Mouse (Mus musculus) CD4-positive, CD25-positive, alpha-beta regulatory T cell (primary cell): ENCODE results near the gene Fxyd7. TPM values are rescaled to one million over a fixed set of nuclear protein-coding genes. Genes with fewer than 3 reads are reported as not detected.

Source experiments
- polyA plus RNA-seq: library from polyadenylated mRNA; unstranded; fragments of 100-300 nt; shearing (Covaris generic); gene quantifications from one replicate; pipeline ENCODE4 v1.2.1, GENCODE M21; 2017

Gene Fxyd7
- polyA plus RNA-seq, result 0.49 TPM

DNA sequence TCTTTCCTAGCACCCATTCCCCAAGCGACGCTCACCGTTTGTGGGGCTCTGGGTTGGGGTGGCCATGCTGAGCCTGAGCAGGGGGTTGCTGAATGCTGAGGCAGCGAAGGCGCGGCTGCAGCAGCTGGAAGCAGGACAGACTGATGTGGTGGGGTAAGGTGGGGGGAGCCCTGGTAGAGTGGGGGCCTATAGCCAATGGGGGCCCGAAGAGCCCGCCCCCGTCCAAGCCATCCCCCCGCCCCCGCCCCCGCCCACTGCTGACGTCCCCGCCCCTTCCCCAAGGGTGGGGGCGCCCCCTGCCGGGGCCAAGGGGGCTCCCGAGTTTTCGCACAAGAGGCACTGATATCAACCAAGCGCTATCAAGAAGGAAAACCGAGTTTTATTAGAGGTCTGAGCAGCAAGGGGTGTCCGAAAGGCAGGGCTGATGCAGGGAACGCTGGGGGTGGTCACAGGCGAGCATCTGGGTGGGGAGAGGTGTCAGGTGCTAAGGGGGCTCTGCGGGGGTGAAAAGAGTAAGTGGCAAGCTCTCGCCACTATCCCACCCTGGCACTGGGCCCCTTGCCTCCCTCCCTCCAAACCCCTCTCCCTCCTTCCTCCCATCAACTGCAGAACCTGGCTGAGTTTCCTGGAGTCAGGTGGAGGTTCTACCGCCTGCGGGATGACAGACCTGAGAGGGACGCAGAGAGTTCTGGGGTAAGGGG lies at the start of gene Fxyd7:
TSS of gene Fxyd7 (minus strand) at position 147 of the 701 bp plus-strand sequence.

DNA sequence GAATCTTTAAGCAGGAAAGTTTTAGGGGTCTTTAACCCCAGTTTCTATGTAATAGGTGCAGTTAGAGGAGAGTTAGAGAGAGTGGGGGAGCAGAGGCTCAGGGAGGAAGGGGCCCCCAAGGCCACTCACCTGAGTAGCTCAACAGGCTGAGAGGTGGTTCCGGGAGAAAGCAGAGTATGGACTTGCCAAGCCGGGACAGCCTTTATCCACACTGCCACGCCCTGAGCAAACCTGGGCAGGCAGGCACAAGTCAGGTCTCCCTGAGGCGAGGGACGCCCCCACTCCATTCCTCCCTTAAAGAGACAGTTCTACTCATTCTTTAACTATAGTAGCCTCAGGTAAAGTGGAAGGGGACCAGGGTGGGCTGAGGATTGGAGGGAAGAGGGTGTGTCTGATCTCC lies 25.2 kb upstream of the Fxyd7 start, which contains the start of gene Fxyd3:
TSS of gene Fxyd3 (minus strand) at position 213 of the 400 bp plus-strand sequence.

DNA sequence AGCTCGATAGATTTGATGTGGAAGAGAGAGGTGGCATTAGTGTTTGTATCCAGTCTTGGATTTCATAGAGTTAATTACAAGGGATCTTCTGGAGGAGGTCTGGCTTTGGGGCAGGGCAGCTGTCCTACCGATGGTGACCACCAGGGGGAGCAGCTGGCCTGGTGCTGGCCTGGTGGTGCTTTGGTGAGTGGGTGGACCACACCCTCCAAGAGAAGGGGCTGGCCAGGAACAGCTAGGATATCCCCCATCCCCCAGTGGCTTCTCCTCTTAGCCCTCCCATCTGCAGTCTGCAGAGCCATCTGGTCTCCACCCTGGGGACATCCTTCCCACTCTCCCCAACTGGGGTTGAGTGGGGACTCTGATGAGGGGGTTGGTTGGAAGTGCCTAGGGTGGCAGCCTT lies 7.8 kb upstream of the Fxyd7 start, which contains the start of gene Lgi4:
TSS of gene Lgi4 (plus strand) at position 235 of the 400 bp plus-strand sequence.

DNA sequence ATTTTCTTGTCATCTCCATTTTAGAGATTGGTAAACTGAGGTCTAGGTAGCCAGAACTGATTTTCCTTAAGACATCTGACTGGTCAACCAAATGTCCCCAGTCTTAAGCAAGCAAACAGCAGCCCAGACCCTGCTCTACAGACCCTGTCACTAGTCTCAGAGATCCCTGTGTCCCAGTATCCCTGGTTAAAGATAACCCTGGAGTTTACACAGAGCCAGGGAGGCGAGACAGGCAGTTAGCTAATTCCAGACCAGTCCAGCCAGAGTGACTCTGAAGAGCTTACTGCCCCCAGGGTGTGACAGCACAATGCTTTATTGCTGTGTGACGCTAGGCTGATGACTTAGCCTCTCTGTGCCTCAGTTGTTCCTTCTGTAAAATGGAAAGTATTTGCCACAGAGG lies 5.8 kb upstream of the Fxyd7 start, which contains the start of gene Fxyd1:
TSS of gene Fxyd1 (minus strand) at position 129 of the 400 bp plus-strand sequence.

DNA sequence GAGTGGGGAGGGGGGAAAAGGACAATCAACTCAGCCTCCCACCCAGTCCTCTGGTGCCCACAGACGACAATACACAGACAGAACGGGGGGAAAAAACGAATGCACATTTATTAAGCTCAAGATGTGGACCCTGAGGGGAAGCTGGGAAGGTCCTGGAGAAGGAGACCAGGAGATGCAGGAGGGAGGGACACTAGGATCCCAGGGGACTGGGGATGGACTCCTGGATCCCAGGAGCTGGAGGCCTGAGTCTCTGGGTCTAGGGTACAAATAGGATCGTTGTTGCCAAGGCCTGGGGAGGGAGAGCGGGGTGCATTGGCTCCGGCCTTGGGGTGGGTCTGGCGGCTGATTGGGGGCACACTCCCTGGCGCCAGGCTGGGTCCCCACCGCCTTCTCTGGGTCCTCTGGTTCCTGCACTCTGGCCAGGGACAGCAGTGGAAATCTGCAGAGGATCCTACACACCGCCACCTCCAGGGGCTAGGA lies 8.8 kb downstream of the Fxyd7 start, which contains the start of gene Fxyd5:
TSS of gene Fxyd5 (minus strand) at position 51 of the 480 bp plus-strand sequence.

Other genes with a start within 250 kb of the Fxyd7 start
- 0.26 TPM for gene Ffar2, start 227.7 kb downstream of the Fxyd7 start, polyA plus RNA-seq
- not detected for gene Ffar3, start 195.3 kb downstream of the Fxyd7 start, polyA plus RNA-seq
- 0.07 TPM for gene Ffar1, start 189.9 kb downstream of the Fxyd7 start, polyA plus RNA-seq
- 4.2 TPM for gene Cd22, start 171.1 kb downstream of the Fxyd7 start, polyA plus RNA-seq
- 0.12 TPM for gene Mag, start 136.6 kb downstream of the Fxyd7 start, polyA plus RNA-seq
- not detected for gene Hamp2, start 126.8 kb downstream of the Fxyd7 start, polyA plus RNA-seq
- gene Hamp, start 107.4 kb downstream of the Fxyd7 start, polyA plus RNA-seq, result not detected
- 11.1 TPM for gene Usf2, start 94.7 kb downstream of the Fxyd7 start, polyA plus RNA-seq
- 4.6 TPM for gene Lsr, start 78.0 kb downstream of the Fxyd7 start, polyA plus RNA-seq
- gene Fam187b, start 77.7 kb downstream of the Fxyd7 start, polyA plus RNA-seq, result 0.59 TPM
- 1,672 TPM for gene Fxyd5, start 9.0 kb downstream of the Fxyd7 start, polyA plus RNA-seq
- not detected for gene Fxyd1, start 5.7 kb upstream of the Fxyd7 start, polyA plus RNA-seq
- gene Lgi4, start 7.9 kb upstream of the Fxyd7 start, polyA plus RNA-seq, result not detected
- gene Fxyd3, start 25.2 kb upstream of the Fxyd7 start, polyA plus RNA-seq, result not detected
- gene Hpn, start 63.8 kb upstream of the Fxyd7 start, polyA plus RNA-seq, result 5.9 TPM
- gene Scn1b, start 75.5 kb upstream of the Fxyd7 start, polyA plus RNA-seq, result 0.68 TPM
- 360 TPM for gene Gramd1a, start 104.4 kb upstream of the Fxyd7 start, polyA plus RNA-seq
- gene Scgb2b2, start 239.0 kb upstream of the Fxyd7 start, polyA plus RNA-seq, result not detected
- gene Scgb1b2, start 240.4 kb upstream of the Fxyd7 start, polyA plus RNA-seq, result not detected